Mouse (Mus musculus): ENCODE measurements at regions not wholly inside any gene's neighbourhood (a gene's known extent, or its start where the extent isn't known, plus 50 kb on each side); places are given as distances from the start of the nearest gene placed in this dataset.

- Histone ChIP-seq H3K4me3 (ENCODE audit: low read depth, low read length) (no peak overlapping the region), H3K36me3 (ENCODE audit: control insufficient read depth, insufficient read depth, low read length, poor library complexity, severe bottlenecking) (no peaks in the 10 kb centered on the region), H3K9ac (ENCODE audit: low read depth, poor library complexity, severe bottlenecking) (no peak overlapping the region), H3K27ac (ENCODE audit: insufficient read depth, low read length) (no peak overlapping the region), H3K9me3 (replicated peaks; ENCODE audit: control insufficient read depth, insufficient read depth, low read length, poor library complexity, severe bottlenecking) (no peaks in the 10 kb centered on the region), H3K27me3 (ENCODE audit: control insufficient read depth, insufficient read depth, low read length, poor library complexity, severe bottlenecking) (no peaks in the 10 kb centered on the region), H3K4me1 (ENCODE audit: control insufficient read depth, insufficient read depth, low read length) (no peaks in the 10 kb centered on the region)
- no peak for TF ChIP-seq EP300 (IDR thresholded peaks at IDR 0.05; ENCODE audit: insufficient read depth, low read depth, low read length)
- TF ChIP-seq POLR2A (IDR thresholded peaks at IDR 0.05; ENCODE audit: insufficient read depth, low read length): no peak
- TF ChIP-seq CTCF (IDR thresholded peaks at IDR 0.05; ENCODE audit: low read depth, low read length): no peak
Measured at GRCm38 (mm10) chr2:74930702-74931101, 105.1 kb downstream of the Mtx2 start.

DNA sequence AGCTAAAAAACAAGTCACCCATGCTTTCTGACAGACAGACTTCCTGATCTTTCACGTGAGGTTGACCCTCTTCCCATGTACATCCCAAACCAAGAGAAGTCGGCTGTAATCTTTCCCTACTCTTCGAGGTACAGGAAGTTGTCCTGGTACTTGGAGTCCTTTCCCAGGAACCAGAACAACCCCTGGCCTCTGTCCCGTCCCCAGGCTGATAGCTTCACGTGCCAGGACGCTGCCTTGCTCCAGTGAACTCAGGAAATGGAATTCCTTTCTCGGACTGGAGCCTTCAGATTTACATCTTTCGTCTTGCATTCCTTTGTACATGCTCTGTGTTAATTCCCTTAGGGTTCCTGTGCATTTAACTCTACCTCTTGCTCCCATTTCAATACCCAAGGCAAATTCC, 107.6 kb downstream of the Mtx2 start:
- no peak overlapping the region for H3K27ac ChIP-seq (ENCODE audit: insufficient read depth, low read length)
- TF ChIP-seq POLR2A (IDR thresholded peaks at IDR 0.05; ENCODE audit: insufficient read depth, low read length) (no peak), CTCF (IDR thresholded peaks at IDR 0.05; ENCODE audit: low read depth, low read length) (no peak), EP300 (IDR thresholded peaks at IDR 0.05; ENCODE audit: insufficient read depth, low read depth, low read length) (no peak)
- H3K4me1 ChIP-seq (ENCODE audit: control insufficient read depth, insufficient read depth, low read length): no peaks in the 10 kb centered on the region
- H3K27me3 ChIP-seq (ENCODE audit: control insufficient read depth, insufficient read depth, low read length, poor library complexity, severe bottlenecking): no peaks in the 10 kb centered on the region
- H3K9ac ChIP-seq (ENCODE audit: low read depth, poor library complexity, severe bottlenecking): no peak overlapping the region
- no peaks in the 10 kb centered on the region for H3K9me3 ChIP-seq (replicated peaks; ENCODE audit: control insufficient read depth, insufficient read depth, low read length, poor library complexity, severe bottlenecking)
- no peak overlapping the region for H3K4me3 ChIP-seq (ENCODE audit: low read depth, low read length)
- H3K36me3 ChIP-seq (ENCODE audit: control insufficient read depth, insufficient read depth, low read length, poor library complexity, severe bottlenecking): no peaks in the 10 kb centered on the region

- no peak overlapping the region for H3K9ac ChIP-seq (ENCODE audit: low read depth, poor library complexity, severe bottlenecking)
- no peaks in the 10 kb centered on the region for H3K4me1 ChIP-seq (ENCODE audit: control insufficient read depth, insufficient read depth, low read length)
- no peak for TF ChIP-seq CTCF (IDR thresholded peaks at IDR 0.05; ENCODE audit: low read depth, low read length)
- TF ChIP-seq POLR2A (IDR thresholded peaks at IDR 0.05; ENCODE audit: insufficient read depth, low read length): no peak
- TF ChIP-seq EP300 (IDR thresholded peaks at IDR 0.05; ENCODE audit: insufficient read depth, low read depth, low read length): no peak
- no peak overlapping the region for H3K4me3 ChIP-seq (ENCODE audit: low read depth, low read length)
- no peaks in the 10 kb centered on the region for H3K36me3 ChIP-seq (ENCODE audit: control insufficient read depth, insufficient read depth, low read length, poor library complexity, severe bottlenecking)
- H3K27ac ChIP-seq (ENCODE audit: insufficient read depth, low read length): no peak overlapping the region
- H3K9me3 ChIP-seq (replicated peaks; ENCODE audit: control insufficient read depth, insufficient read depth, low read length, poor library complexity, severe bottlenecking): no peaks in the 10 kb centered on the region
- H3K27me3 ChIP-seq (ENCODE audit: control insufficient read depth, insufficient read depth, low read length, poor library complexity, severe bottlenecking): no peaks in the 10 kb centered on the region
Measured at GRCm38 (mm10) chr2:74933771-74934170, 108.2 kb downstream of the Mtx2 start.

- Histone ChIP-seq H3K27ac (ENCODE audit: insufficient read depth, low read length) (no peak overlapping the region), H3K4me1 (ENCODE audit: control insufficient read depth, insufficient read depth, low read length) (no peaks in the 10 kb centered on the region), H3K4me3 (ENCODE audit: low read depth, low read length) (no peak overlapping the region), H3K9me3 (replicated peaks; ENCODE audit: control insufficient read depth, insufficient read depth, low read length, poor library complexity, severe bottlenecking) (no peaks in the 10 kb centered on the region), H3K36me3 (ENCODE audit: control insufficient read depth, insufficient read depth, low read length, poor library complexity, severe bottlenecking) (no peaks in the 10 kb centered on the region), H3K27me3 (ENCODE audit: control insufficient read depth, insufficient read depth, low read length, poor library complexity, severe bottlenecking) (no peaks in the 10 kb centered on the region), H3K9ac (ENCODE audit: low read depth, poor library complexity, severe bottlenecking) (no peak overlapping the region)
- TF ChIP-seq EP300 (IDR thresholded peaks at IDR 0.05; ENCODE audit: insufficient read depth, low read depth, low read length) (no peak), CTCF (IDR thresholded peaks at IDR 0.05; ENCODE audit: low read depth, low read length) (no peak)
Measured at GRCm38 (mm10) chr2:74938711-74939110, 113.1 kb downstream of the Mtx2 start.

DNA sequence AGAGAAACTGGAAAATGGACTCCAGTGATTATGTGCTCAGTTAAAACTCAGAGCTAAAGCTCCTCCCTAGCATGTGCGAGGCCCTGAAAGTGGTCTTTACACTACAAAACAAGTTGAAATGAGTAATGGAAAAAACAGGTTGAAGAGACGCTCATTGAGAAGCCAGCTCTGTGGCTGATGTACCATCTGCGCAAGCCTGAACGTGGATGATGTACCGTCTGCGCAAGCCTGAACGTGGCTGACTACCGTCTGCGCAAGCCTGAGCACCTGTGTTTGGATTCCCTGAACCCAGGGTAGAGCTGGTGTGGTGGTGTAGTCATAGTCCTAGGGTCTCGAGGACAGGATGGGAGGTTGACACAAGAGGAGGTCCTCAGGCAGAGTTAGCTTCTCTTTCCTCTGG, 116.4 kb downstream of the Mtx2 start:
- no peak overlapping the region for H3K4me3 ChIP-seq (ENCODE audit: low read depth, low read length)
- no peaks in the 10 kb centered on the region for H3K9me3 ChIP-seq (replicated peaks; ENCODE audit: control insufficient read depth, insufficient read depth, low read length, poor library complexity, severe bottlenecking)
- TF ChIP-seq CTCF (IDR thresholded peaks at IDR 0.05; ENCODE audit: low read depth, low read length) (no peak), EP300 (IDR thresholded peaks at IDR 0.05; ENCODE audit: insufficient read depth, low read depth, low read length) (no peak), POLR2A (IDR thresholded peaks at IDR 0.05; ENCODE audit: insufficient read depth, low read length) (no peak)
- H3K36me3 ChIP-seq (ENCODE audit: control insufficient read depth, insufficient read depth, low read length, poor library complexity, severe bottlenecking): no peaks in the 10 kb centered on the region
- no peak overlapping the region for H3K27ac ChIP-seq (ENCODE audit: insufficient read depth, low read length)
- no peaks in the 10 kb centered on the region for H3K27me3 ChIP-seq (ENCODE audit: control insufficient read depth, insufficient read depth, low read length, poor library complexity, severe bottlenecking)
- H3K9ac ChIP-seq (ENCODE audit: low read depth, poor library complexity, severe bottlenecking): no peak overlapping the region
- no peaks in the 10 kb centered on the region for H3K4me1 ChIP-seq (ENCODE audit: control insufficient read depth, insufficient read depth, low read length)

DNA sequence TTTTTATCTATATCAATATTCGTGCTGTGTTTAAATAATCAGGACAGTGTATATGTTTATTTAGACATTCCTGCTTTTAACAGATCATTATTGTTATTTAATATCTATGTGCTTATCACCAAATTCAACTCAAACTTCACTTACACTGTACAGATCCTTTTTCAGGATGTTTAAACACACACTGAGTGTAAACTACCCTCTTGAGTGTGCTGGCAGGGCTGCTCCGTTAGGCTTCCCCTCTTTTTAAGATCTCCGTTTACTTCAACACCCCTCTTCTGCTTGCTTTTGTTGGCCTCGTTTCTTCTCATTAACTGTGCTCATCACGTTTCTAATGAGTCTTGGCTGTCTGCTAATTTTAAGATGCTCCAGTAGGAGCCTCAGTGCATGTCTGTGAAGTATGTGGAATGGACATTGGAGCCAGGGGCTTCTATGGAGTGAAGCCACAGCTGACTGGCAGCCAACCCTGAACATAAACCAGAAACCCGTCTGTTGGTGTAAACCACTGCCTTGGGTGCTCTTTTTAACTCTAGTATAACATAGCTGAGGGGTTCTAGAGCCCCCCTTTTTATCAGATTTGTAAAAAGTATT, 117.1 kb downstream of the Mtx2 start:
- H3K4me3 ChIP-seq (ENCODE audit: low read depth, low read length): no peak overlapping the region
- H3K9me3 ChIP-seq (replicated peaks; ENCODE audit: control insufficient read depth, insufficient read depth, low read length, poor library complexity, severe bottlenecking): no peaks in the 10 kb centered on the region
- H3K27me3 ChIP-seq (ENCODE audit: control insufficient read depth, insufficient read depth, low read length, poor library complexity, severe bottlenecking): no peaks in the 10 kb centered on the region
- H3K27ac ChIP-seq (ENCODE audit: insufficient read depth, low read length): no peak overlapping the region
- TF ChIP-seq CTCF (IDR thresholded peaks at IDR 0.05; ENCODE audit: low read depth, low read length) (no peak), POLR2A (IDR thresholded peaks at IDR 0.05; ENCODE audit: insufficient read depth, low read length) (no peak), EP300 (IDR thresholded peaks at IDR 0.05; ENCODE audit: insufficient read depth, low read depth, low read length) (no peak)
- H3K4me1 ChIP-seq (ENCODE audit: control insufficient read depth, insufficient read depth, low read length): no peaks in the 10 kb centered on the region
- H3K9ac ChIP-seq (ENCODE audit: low read depth, poor library complexity, severe bottlenecking): no peak overlapping the region
- no peaks in the 10 kb centered on the region for H3K36me3 ChIP-seq (ENCODE audit: control insufficient read depth, insufficient read depth, low read length, poor library complexity, severe bottlenecking)
